Mouse (Mus musculus) spleen, adult 10 weeks (tissue): ENCODE measurements around the gene Lct. TPM values are rescaled to one million over a fixed set of nuclear protein-coding genes. Genes with fewer than 3 reads are reported as not detected.

Experiments used
- polyA plus RNA-seq: library from polyadenylated mRNA; stranded (reverse); fragments of 350-450 nt; fragmentation: Illumina TruSeq; extraction: RNeasy Lipid Tissue Mini Kit (QIAGEN cat#74804); gene quantifications from one replicate; pipeline ENCODE4 v1.2.3, GENCODE M21; 2015; ENCODE audit warnings: low replicate concordance; ENCODE audit not compliant: insufficient read depth

Lct gene
- 0.04 TPM for polyA plus RNA-seq

DNA sequence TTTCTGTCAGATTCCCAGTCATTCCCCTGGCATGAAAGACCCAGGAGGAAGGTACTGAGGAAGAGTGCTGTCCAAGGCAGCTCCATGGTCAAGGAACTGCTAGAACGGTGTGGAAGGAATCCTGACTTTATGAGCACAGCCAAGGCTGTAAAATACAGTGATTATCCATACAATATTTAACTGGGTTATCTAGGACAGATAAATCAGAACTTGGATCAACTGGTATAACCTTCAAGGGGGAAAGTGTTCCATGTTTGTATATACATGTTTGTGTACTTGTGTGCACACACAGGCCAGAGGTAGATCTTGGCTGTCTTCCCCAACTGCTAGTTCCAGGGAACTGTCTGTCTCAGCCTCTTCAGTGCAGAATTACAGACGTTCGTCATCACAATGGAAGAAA lies at the start of gene Lct:
Lct (minus strand) TSS at position 101 of the 400 bp plus-strand sequence.

DNA sequence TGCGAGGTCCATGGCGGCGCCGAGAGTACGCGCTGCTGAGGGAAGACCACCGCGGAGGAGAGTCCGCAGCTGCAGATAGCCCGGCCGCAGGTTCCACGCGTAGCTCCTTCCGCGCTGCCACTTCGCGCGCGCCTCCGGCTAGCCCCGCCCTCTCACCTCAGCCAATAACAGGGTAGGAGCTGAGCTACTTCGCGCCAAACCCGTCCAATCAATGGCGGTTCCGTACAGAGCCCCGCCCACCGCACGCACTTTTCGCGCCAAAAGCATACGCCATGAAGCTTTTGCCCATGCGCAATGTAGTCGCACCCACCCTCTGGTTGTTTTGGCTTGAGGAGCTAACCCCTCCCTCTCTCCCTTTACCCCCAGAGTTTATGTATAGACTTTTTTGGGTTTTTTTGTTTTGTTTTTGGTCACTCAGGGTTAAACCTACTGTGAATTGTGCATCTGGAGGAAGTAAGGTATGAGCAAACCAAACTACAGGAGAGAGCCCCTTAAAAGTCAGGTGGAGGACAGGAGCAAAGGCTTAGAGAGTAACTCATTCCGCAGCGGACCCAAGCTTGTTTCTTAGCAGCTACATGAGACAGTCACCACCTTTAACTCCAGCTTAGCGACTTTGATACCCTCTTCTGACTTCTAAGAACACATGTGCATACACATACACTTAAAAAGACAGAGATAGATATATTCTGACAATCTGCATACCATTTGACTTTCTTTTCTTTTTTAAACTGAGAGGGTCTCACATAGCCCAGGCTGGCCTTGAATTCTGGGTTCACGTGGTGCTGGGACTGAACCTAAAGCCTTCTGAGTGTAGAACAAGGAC lies 31.6 kb upstream of the Lct start, which contains the start of gene Mcm6:
Mcm6 (minus strand) TSS at position 111 of the 823 bp plus-strand sequence.

DNA sequence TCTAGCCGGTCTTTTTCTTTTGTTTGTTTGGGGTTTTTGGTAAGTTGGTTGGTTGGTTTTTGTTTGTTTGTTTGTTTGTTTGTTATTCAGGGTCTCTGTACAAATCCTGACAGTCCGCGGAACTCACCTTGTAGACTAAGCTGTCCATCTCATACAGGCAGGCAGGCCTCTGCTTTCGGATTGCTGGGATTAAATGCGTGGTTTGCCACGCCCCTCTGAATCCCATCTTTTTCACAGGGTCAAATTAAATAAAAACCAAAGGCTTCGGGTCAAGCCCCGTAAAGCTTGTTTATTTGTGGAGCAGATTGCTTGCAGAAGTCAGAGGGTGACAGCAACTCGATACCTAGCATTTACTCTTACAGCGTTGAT lies 84.5 kb downstream of the Lct start, which contains the start of gene Ubxn4:
Ubxn4 (plus strand) TSS at position 338 of the 369 bp plus-strand sequence.

Other genes starting within 250 kb of the Lct start
- gene Zranb3, start 225.3 kb downstream of the Lct start, polyA plus RNA-seq, result 8.1 TPM
- 97.3 TPM for gene R3hdm1, start 225.0 kb downstream of the Lct start, polyA plus RNA-seq
- gene Ubxn4, start 84.4 kb downstream of the Lct start, polyA plus RNA-seq, result 70.0 TPM
- 69.5 TPM for gene Mcm6, start 31.3 kb upstream of the Lct start, polyA plus RNA-seq
- gene Dars, start 89.0 kb upstream of the Lct start, polyA plus RNA-seq, result 104 TPM